Mouse (Mus musculus) hindbrain, embryonic 14.5 days (tissue): Measurements from ENCODE around the gene Pagr1b. TPM values are rescaled to one million over a fixed set of nuclear protein-coding genes. Genes with fewer than 3 reads are reported as not detected.

ENCODE experiments used
- ATAC-seq: fragments of 200-750 bp; cut with Nextera tagmentation; 2 replicates; pipeline ENCODE4 v1.8.0; 2017; ENCODE audit warnings: moderate number of reproducible peaks, mild to moderate bottlenecking, moderate TSS enrichment, moderate library complexity; ENCODE audit not compliant: low FRiP score
- DNase-seq: peaks from one replicate; pipeline ENCODE4 v3.0.0-alpha.2; 2015; ENCODE audit warnings: low spot score
- H3K27ac ChIP-seq: fragments of 300-500 bp; sonication (generic); 2 replicates; pipeline ENCODE4 v1.5.1; 2014; ENCODE audit warnings: mild to moderate bottlenecking, moderate library complexity
- H3K27me3 ChIP-seq: fragments of 300-500 bp; sonication (generic); 2 replicates; pipeline ENCODE4 v1.6.1; 2014; ENCODE audit warnings: mild to moderate bottlenecking, low read length, mixed read lengths; ENCODE audit not compliant: control insufficient read depth, insufficient read depth
- H3K36me3 ChIP-seq: fragments of 300-500 bp; sonication (generic); replicated peaks from 2 replicates; pipeline ENCODE4 v1.6.1; 2014; ENCODE audit not compliant: control insufficient read depth, insufficient read depth
- H3K4me1 ChIP-seq: fragments of 300-500 bp; sonication (generic); replicated peaks from 2 replicates; pipeline ENCODE4 v1.6.1; 2014; ENCODE audit warnings: antibody characterized with exemption, low read length, mixed read lengths; ENCODE audit not compliant: control insufficient read depth, insufficient read depth
- H3K4me2 ChIP-seq: fragments of 300-500 bp; sonication (generic); replicated peaks from 2 replicates; pipeline ENCODE4 v1.6.1; 2014; ENCODE audit warnings: mild to moderate bottlenecking, moderate library complexity
- H3K4me3 ChIP-seq: fragments of 300-500 bp; sonication (generic); replicated peaks from 2 replicates; pipeline ENCODE4 v1.5.1; 2014; ENCODE audit warnings: mild to moderate bottlenecking, low read length
- H3K9ac ChIP-seq: fragments of 300-500 bp; sonication (generic); 2 replicates; pipeline ENCODE4 v1.6.1; 2014
- H3K9me3 ChIP-seq: fragments of 300-500 bp; sonication (generic); 2 replicates; pipeline ENCODE4 v1.6.1; 2016; ENCODE audit warnings: low read length; ENCODE audit not compliant: control insufficient read depth
- WGBS: fragments of 180-500 bp; shearing (Covaris S2); extraction: QIAGEN DNeasy Blood & Tissue Kit; methylation state at CpG from one replicate; pipeline ENCODE4 v1.1.7; 2014; 5-methylcytosine and 5-hydroxymethylcytosine counted together
- polyA plus RNA-seq: library from polyadenylated mRNA; unstranded; fragments of >200 nt; fragmentation: Nextera tagmentation; extraction: Ambion mirVana; gene quantifications from 2 replicates; pipeline ENCODE4 v1.2.1, GENCODE M21; 2014

The Pagr1b gene
- polyA plus RNA-seq, 1 experiment from 2014 or later, result 0.70 TPM

GRCm38 (mm10) chr7:127008239-127009019 is 7.9 kb downstream of the Pagr1b start:
- DNase-seq, result no peak
- Histone ChIP-seq H3K4me1 (peaks cover 3% of the 10 kb centered on the region; the same call in 1 of the 2 replicates), H3K27me3 (no peaks in the 10 kb centered on the region), H3K9ac (no peak overlapping the region), H3K4me2 (no peak overlapping the region), H3K36me3 (peaks cover 14% of the 10 kb centered on the region), H3K9me3 (no peaks in the 10 kb centered on the region), H3K4me3 (no peak overlapping the region), H3K27ac (peak overlapping the region; percentile 23)
- peak; percentile 45; the same call in 1 of the 2 replicates for ATAC-seq
- WGBS, result 67% methylated on average over 9 of the region's 9 CpGs

GRCm38 (mm10) chr7:127007313-127008024 is 8.8 kb downstream of the Pagr1b start:
- ATAC-seq, result no peak
- WGBS, result 84% methylated on average over 6 of the region's 6 CpGs

GRCm38 (mm10) chr7:127004122-127004875 is 12.0 kb downstream of the Pagr1b start:
- H3K4me2 ChIP-seq, result no peak overlapping the region
- whole genome bisulfite sequencing, result 92% methylated on average over 4 of the region's 4 CpGs
- no peaks in the 10 kb centered on the region; the same call in 1 of the 2 replicates for H3K4me1 ChIP-seq
- no peak overlapping the region for H3K4me3 ChIP-seq
- H3K9ac ChIP-seq, result no peak overlapping the region
- no peaks in the 10 kb centered on the region for H3K9me3 ChIP-seq
- H3K27ac ChIP-seq, result no peak overlapping the region
- no peaks in the 10 kb centered on the region for H3K36me3 ChIP-seq
- ATAC-seq (no peak), DNase-seq (no peak)
- no peaks in the 10 kb centered on the region for H3K27me3 ChIP-seq

More at GRCm38 (mm10) chr7:127007313-127008024, 8.8 kb downstream of the Pagr1b start:
- peaks cover 4% of the 10 kb centered on the region; the same call in 1 of the 2 replicates for H3K36me3 ChIP-seq
- no peaks in the 10 kb centered on the region for H3K9me3 ChIP-seq
- H3K27me3 ChIP-seq, result no peaks in the 10 kb centered on the region
- H3K9ac ChIP-seq, result no peak overlapping the region
- H3K4me2 ChIP-seq, result no peak overlapping the region
- no peaks in the 10 kb centered on the region; the same call in 1 of the 2 replicates for H3K4me1 ChIP-seq
- no peak for DNase-seq
- no peak overlapping the region for H3K4me3 ChIP-seq
- H3K27ac ChIP-seq, result no peak overlapping the region

DNA sequence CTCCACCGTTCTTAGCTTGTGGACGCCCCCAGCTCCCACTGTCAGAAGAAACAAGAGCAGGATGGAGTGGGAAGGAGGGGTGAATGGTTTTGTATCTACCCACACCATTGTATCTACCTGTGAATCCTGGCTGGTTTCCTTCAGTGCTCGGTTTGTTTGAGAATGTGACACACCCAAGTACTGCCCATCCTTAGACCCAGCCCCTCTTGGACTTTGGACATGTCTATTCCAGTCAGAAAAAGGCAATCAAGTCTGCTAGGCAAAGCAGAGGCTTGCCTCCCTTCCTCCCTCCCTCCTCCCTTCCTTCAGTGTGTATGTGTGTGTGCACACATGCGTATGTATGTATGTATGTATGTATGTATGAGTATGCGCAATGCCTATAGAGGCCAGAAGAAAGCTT is 12.7 kb downstream of the Pagr1b start:
- Histone ChIP-seq H3K4me1 (no peaks in the 10 kb centered on the region; the same call in 1 of the 2 replicates), H3K9ac (no peak overlapping the region), H3K4me2 (no peak overlapping the region), H3K4me3 (no peak overlapping the region), H3K9me3 (no peaks in the 10 kb centered on the region), H3K27ac (no peak overlapping the region), H3K27me3 (no peaks in the 10 kb centered on the region), H3K36me3 (no peaks in the 10 kb centered on the region)
- 93% methylated on average over 5 of the region's 5 CpGs for WGBS
- DNase-seq (no peak), ATAC-seq (no peak)

- Histone ChIP-seq H3K4me3 (no peak overlapping the region), H3K4me1 (no peaks in the 10 kb centered on the region), H3K9me3 (no peaks in the 10 kb centered on the region), H3K4me2 (no peak overlapping the region), H3K27me3 (no peaks in the 10 kb centered on the region), H3K36me3 (no peaks in the 10 kb centered on the region), H3K27ac (no peak overlapping the region), H3K9ac (no peak overlapping the region)
- ATAC-seq, result no peak
- 86% methylated on average over 10 of the region's 10 CpGs for WGBS
- no peak for DNase-seq
These were observed 16.7 kb downstream of the Pagr1b start for GRCm38 (mm10) chr7:126999568-126999967.

- H3K4me2 ChIP-seq, result no peak overlapping the region
- no peaks in the 10 kb centered on the region for H3K36me3 ChIP-seq
- no peaks in the 10 kb centered on the region for H3K4me1 ChIP-seq
- H3K27ac ChIP-seq, result no peak overlapping the region
- DNase-seq, result no peak
- no peaks in the 10 kb centered on the region for H3K27me3 ChIP-seq
- no peak overlapping the region for H3K9ac ChIP-seq
- no peak for ATAC-seq
- H3K9me3 ChIP-seq, result no peaks in the 10 kb centered on the region
- H3K4me3 ChIP-seq, result no peak overlapping the region
- 82% methylated on average over 4 of the region's 4 CpGs for WGBS
These were observed 19.8 kb downstream of the Pagr1b start for GRCm38 (mm10) chr7:126996449-126996848.

DNA sequence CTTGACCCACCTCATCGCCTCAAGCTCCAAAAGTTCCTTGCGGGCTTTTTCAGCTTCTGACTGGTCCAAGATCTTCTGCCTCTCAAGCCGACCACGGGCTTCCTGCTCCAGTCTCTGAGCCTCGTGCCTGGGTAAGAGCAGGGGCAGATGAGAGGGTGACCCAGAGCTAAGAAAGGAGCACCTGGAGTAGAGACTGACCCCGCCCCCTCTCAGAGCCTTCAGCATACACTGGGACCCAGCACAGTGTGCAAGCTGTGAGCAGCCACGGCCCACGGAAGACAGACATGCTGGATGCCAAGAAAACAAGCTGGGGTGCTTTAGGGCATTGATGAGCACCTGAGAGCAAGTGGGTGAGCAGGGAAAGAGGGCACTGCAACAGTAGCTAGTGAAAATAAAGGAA is 27.5 kb downstream of the Pagr1b start:
- DNase-seq (no peak), ATAC-seq (no peak)
- H3K27me3 ChIP-seq, result no peaks in the 10 kb centered on the region
- no peaks in the 10 kb centered on the region for H3K36me3 ChIP-seq
- WGBS, result 75% methylated on average over 8 of the region's 8 CpGs
- no peak overlapping the region for H3K4me2 ChIP-seq
- no peak overlapping the region for H3K27ac ChIP-seq
- no peaks in the 10 kb centered on the region for H3K4me1 ChIP-seq
- H3K4me3 ChIP-seq, result no peak overlapping the region
- H3K9ac ChIP-seq, result no peak overlapping the region
- H3K9me3 ChIP-seq, result no peaks in the 10 kb centered on the region

- no peaks in the 10 kb centered on the region for H3K9me3 ChIP-seq
- DNase-seq, result no peak
These were observed 30.0 kb downstream of the Pagr1b start for GRCm38 (mm10) chr7:126986319-126986718.

More at GRCm38 (mm10) chr7:126986319-126986718, 30.0 kb downstream of the Pagr1b start:
- ATAC-seq, result no peak
- H3K4me3 ChIP-seq, result no peak overlapping the region
- no peaks in the 10 kb centered on the region for H3K4me1 ChIP-seq
- no peak overlapping the region for H3K27ac ChIP-seq
- WGBS, result 52% methylated on average over 9 of the region's 9 CpGs
- 0 out of 2 replicates have a peak, but pooled peaks cover 4% of the 10 kb centered on the region for H3K36me3 ChIP-seq
- H3K27me3 ChIP-seq, result no peaks in the 10 kb centered on the region
- H3K4me2 ChIP-seq, result no peak overlapping the region
- H3K9ac ChIP-seq, result no peak overlapping the region
